Mouse (Mus musculus) spleen, postnatal 36 days (tissue): Measurements from ENCODE around the gene Rassf5.

ENCODE experiments used
- DNase-seq, 2 experiments: peaks; one replicate each; pipeline ENCODE4 v3.0.0; 2022; ENCODE audit warnings: low spot score in 2 of 2, mixed read lengths in 1 of 2

The Rassf5 gene

GRCm38 (mm10) chr1:131245089-131245856 lies at the start of gene Rassf5:
TSS of gene Rassf5 (minus strand) at chr1:131245258.
- peak; percentile 53 to 59 for DNase-seq

GRCm38 (mm10) chr1:131293922-131294250 lies 48.8 kb upstream of the Rassf5 start:
- no peak for DNase-seq

GRCm38 (mm10) chr1:131293221-131293921 lies 48.3 kb upstream of the Rassf5 start:
- no peak for DNase-seq

GRCm38 (mm10) chr1:131290648-131291047 lies 45.6 kb upstream of the Rassf5 start:
- peak; percentile 39 to 61 for DNase-seq

GRCm38 (mm10) chr1:131288938-131289337 lies 43.9 kb upstream of the Rassf5 start:
- no peak for DNase-seq

GRCm38 (mm10) chr1:131287267-131287666 lies 42.2 kb upstream of the Rassf5 start:
- no peak for DNase-seq

- no peak for DNase-seq
These were observed 41.7 kb upstream of the Rassf5 start for GRCm38 (mm10) chr1:131286803-131287202.

- no peak for DNase-seq
These were observed 39.6 kb upstream of the Rassf5 start for GRCm38 (mm10) chr1:131284616-131285015.

- no peak for DNase-seq
These were observed 39.1 kb upstream of the Rassf5 start for GRCm38 (mm10) chr1:131284167-131284566.

- no peak for DNase-seq
These were observed 36.7 kb upstream of the Rassf5 start for GRCm38 (mm10) chr1:131281731-131282130.

- peak; percentile 38 to 42 for DNase-seq
These were observed 35.2 kb upstream of the Rassf5 start for GRCm38 (mm10) chr1:131280280-131280679.

GRCm38 (mm10) chr1:131279456-131279776 lies 34.4 kb upstream of the Rassf5 start, which contains the start of gene Ikbke:
TSS of gene Ikbke (minus strand) at chr1:131279606.
- peak in 1 of 2 experiments; percentile 7 for DNase-seq

- DNase-seq: peak; percentile 26 to 28
These were observed 33.8 kb upstream of the Rassf5 start for GRCm38 (mm10) chr1:131278606-131279455.

GRCm38 (mm10) chr1:131276831-131277230 lies 31.8 kb upstream of the Rassf5 start:
- DNase-seq: peak in 1 of 2 experiments; percentile 27

- no peak for DNase-seq
These were observed 30.5 kb upstream of the Rassf5 start for GRCm38 (mm10) chr1:131275577-131275976.

GRCm38 (mm10) chr1:131274725-131275539 lies 29.9 kb upstream of the Rassf5 start:
- DNase-seq: no peak

GRCm38 (mm10) chr1:131269797-131270578 lies 24.9 kb upstream of the Rassf5 start:
- peak; percentile 35 to 49 for DNase-seq

GRCm38 (mm10) chr1:131268776-131269175 lies 23.7 kb upstream of the Rassf5 start:
- no peak for DNase-seq

GRCm38 (mm10) chr1:131263905-131264304 lies 18.8 kb upstream of the Rassf5 start:
- no peak for DNase-seq

GRCm38 (mm10) chr1:131260309-131260656 lies 15.2 kb upstream of the Rassf5 start:
- DNase-seq: peak; percentile 39 to 60
